Mouse (Mus musculus) liver, adult 2 months (tissue): ENCODE results near the gene Hddc3. TPM values are rescaled to one million over a fixed set of nuclear protein-coding genes. Genes with fewer than 3 reads are reported as not detected.
A peak's percentile ranks its signal among the peaks of the same experiment; 100 is the strongest.
"Not testable (repeated sequence)": the region's sequence is repeated elsewhere in the genome, so short reads cannot be mapped to it uniquely, and the experiment has no call there.

Experiments used
- DNase-seq: peaks from one replicate; pipeline ENCODE4 v3.0.0-alpha.2; 2011; ENCODE audit warnings: low read depth, low spot score; ENCODE audit errors: extremely low read depth
- H3K27ac ChIP-seq: fragments of 200-500 bp; replicated peaks from 2 replicates; pipeline ENCODE4 v1.5.1; 2012; ENCODE audit warnings: low read depth, mild to moderate bottlenecking, control low read depth, inconsistent platforms, low read length; ENCODE audit not compliant: insufficient read depth
- H3K27me3 ChIP-seq: fragments of 200-500 bp; 2 replicates; pipeline ENCODE4 v1.6.1; 2012; ENCODE audit warnings: mild to moderate bottlenecking, moderate library complexity, low read length, inconsistent platforms; ENCODE audit not compliant: control insufficient read depth, insufficient read depth
- H3K36me3 ChIP-seq: fragments of 200-500 bp; 2 replicates; pipeline ENCODE4 v1.6.1; 2012; ENCODE audit warnings: low read length, inconsistent platforms; ENCODE audit not compliant: control insufficient read depth, insufficient read depth
- H3K4me1 ChIP-seq: fragments of 200-500 bp; 2 replicates; pipeline ENCODE4 v1.6.1; 2011; ENCODE audit warnings: low read length; ENCODE audit not compliant: control insufficient read depth, insufficient read depth
- H3K4me3 ChIP-seq: fragments of 200-500 bp; 2 replicates; pipeline ENCODE4 v1.5.1; 2011; ENCODE audit warnings: low read depth, mild to moderate bottlenecking, control low read depth, low read length, moderate library complexity; ENCODE audit not compliant: insufficient read depth
- H3K79me2 ChIP-seq: fragments of 200-500 bp; 2 replicates; pipeline ENCODE4 v1.6.1; 2012; ENCODE audit warnings: inconsistent platforms, mild to moderate bottlenecking, low read length, moderate library complexity; ENCODE audit not compliant: control insufficient read depth, insufficient read depth
- H3K9ac ChIP-seq: fragments of 200-500 bp; 2 replicates; pipeline ENCODE4 v1.6.1; 2012; ENCODE audit warnings: low read depth, mild to moderate bottlenecking, control low read depth, inconsistent platforms, low read length
- CTCF ChIP-seq: fragments of 200-500 bp; IDR thresholded peaks from 2 replicates; pipeline ENCODE4 v1.5.1; 2011; ENCODE audit warnings: low read depth, low read length, control low read depth
- POLR2A ChIP-seq: fragments of 200-500 bp; IDR thresholded peaks from 2 replicates; pipeline ENCODE4 v1.6.1; 2011; ENCODE audit warnings: low read length, control low read depth; ENCODE audit not compliant: insufficient read depth; ENCODE audit errors: extremely low read depth
- WGBS: fragments of 180-500 bp; shearing (Covaris S2); methylation state at CpG from one replicate; pipeline ENCODE4 v1.1.7; 2018; 5-methylcytosine and 5-hydroxymethylcytosine counted together
- polyA plus RNA-seq: library from polyadenylated mRNA; depleted of rRNA; stranded (reverse); fragments of >200 nt; gene quantifications from 2 replicates; pipeline ENCODE4 v1.2.3, GENCODE M21; 2012
- total RNA-seq: library from RNA; depleted of rRNA; stranded (reverse); fragments of >200 nt; gene quantifications from 2 replicates; pipeline ENCODE4 v1.2.3, GENCODE M21; 2014

The Hddc3 gene
- total and polyA plus RNA-seq, 2 experiments: 8.7 to 28.3 TPM

DNA sequence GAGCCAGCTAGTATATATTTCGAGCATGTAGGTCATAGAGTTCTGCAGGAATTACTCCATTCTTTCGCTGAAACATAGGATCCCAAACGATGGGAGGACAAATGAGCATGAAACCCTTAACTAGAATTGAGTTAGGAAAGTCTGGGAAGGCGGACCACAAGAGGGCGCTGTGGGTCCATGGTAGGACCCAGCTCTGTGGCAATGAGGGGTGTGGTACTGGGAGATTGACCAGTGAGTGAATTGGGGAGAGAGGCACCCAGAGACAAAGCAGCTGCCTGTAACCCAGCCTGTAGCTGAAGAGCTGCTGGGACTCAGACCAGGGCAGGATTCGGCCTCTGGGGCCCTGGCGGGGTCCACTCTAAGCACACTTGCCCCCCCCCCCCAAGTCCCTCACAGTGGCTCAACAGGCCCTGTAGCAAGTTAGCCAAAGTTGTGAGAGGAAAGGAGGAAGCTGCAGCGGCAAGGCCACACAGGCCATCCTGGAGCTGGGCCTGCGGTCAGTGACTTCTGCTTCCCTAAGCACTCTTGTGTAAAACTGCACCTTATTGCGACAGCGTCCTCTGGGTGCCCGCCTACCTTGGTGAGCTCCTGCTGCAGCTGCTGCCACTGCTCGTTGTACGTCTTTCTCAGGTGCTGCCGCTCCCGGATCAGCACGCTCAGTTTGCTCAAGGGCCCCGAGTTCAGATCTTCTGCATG lies 43.5 kb downstream of the Hddc3 start:
- peaks cover 2% of the 10 kb centered on the region; the same call in 1 of the 2 replicates for H3K36me3 ChIP-seq
- H3K9ac ChIP-seq: peak overlapping the region; percentile 38
- peak; percentile 96 for DNase-seq
- WGBS: 2% methylated on average over 18 of the region's 18 CpGs
- H3K27me3 ChIP-seq: no peaks in the 10 kb centered on the region
- peaks cover 3% of the 10 kb centered on the region; the same call in 1 of the 2 replicates for H3K4me1 ChIP-seq
- H3K79me2 ChIP-seq: no peaks in the 10 kb centered on the region
- peak overlapping the region; percentile 60 for H3K4me3 ChIP-seq
- peak overlapping the region; percentile 70 for H3K27ac ChIP-seq
- 0 out of 2 replicates have a peak, but pooled peaks have one; percentile 16 for TF ChIP-seq POLR2A
- TF ChIP-seq CTCF: peak; percentile 97

GRCm38 (mm10) chr7:80387033-80387632 lies 44.2 kb downstream of the Hddc3 start:
- Histone ChIP-seq H3K27ac (peak overlapping the region; percentile 54), H3K36me3 (peaks cover 9% of the 10 kb centered on the region; the same call in 1 of the 2 replicates), H3K9ac (peak overlapping the region; percentile 78), H3K4me1 (peaks cover 3% of the 10 kb centered on the region; the same call in 1 of the 2 replicates), H3K27me3 (no peaks in the 10 kb centered on the region), H3K79me2 (no peaks in the 10 kb centered on the region), H3K4me3 (peak overlapping the region; percentile 60)
- no peak for TF ChIP-seq CTCF
- no peak for TF ChIP-seq POLR2A
- DNase-seq: peak; percentile 67
- 18% methylated on average over 17 of the region's 17 CpGs for WGBS

DNA sequence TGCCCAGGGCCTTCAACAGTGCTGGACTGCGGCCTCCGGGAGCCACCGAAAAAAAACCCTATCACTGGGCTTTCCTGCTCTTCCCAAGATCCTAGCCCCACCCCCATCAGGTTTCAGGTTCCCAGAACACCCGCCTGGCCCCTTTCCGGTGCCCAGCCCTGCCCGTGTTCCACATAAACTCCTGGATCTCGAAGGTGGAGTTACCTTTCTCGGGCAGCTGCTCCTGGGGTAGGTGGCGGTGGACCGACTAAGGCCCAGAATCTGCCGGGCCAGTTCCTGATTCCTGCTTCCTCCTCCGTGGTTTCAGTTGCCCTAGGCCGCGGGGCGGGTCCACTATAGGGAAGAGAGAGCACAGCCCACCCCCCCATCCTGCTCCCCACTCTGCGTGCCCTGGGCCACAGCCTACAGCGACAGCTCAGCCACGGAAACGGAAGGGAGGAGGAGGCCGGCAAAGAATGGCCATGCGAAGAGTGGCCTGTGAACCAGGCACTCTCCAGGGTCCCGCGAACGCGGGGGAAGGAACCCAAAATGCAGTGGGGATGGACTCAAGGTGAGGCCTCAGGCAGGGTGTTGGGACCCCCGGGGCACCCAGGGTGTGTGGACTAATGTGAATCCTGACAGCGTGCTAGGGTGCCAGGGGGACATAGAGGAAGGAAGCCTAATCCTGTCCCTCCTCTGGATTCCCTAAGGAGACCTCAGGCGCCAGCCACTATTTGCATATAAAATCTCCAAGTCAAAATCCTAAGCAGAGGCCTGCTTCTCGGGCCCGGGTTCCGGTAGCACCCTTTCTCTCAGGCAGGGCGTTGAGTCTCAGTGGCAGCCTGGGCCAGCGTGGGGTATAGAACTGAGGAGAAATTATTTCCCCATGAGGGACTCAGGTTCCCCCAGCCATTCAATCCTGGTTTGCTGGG lies 45.0 kb downstream of the Hddc3 start, which contains the start of gene Fes:
Gene Fes (minus strand): TSS at position 314 of the 911 bp plus-strand sequence.
- H3K36me3 ChIP-seq: peaks cover 11% of the 10 kb centered on the region; the same call in 1 of the 2 replicates
- WGBS: 26% methylated on average over 33 of the region's 33 CpGs
- peak within 1 kb of the TSS; percentile 54 for H3K27ac ChIP-seq
- no peaks in the 10 kb centered on the region for H3K27me3 ChIP-seq
- H3K4me1 ChIP-seq: peaks cover 3% of the 10 kb centered on the region; the same call in 1 of the 2 replicates
- H3K9ac ChIP-seq: peak within 1 kb of the TSS; percentile 78
- no peaks in the 10 kb centered on the region for H3K79me2 ChIP-seq
- H3K4me3 ChIP-seq: peak within 1 kb of the TSS; percentile 60
- TF ChIP-seq CTCF (no peak), POLR2A (0 out of 2 replicates have a peak, but pooled peaks have one; percentile 21)
- peak; percentile 45 for DNase-seq

- 94% methylated on average over 15 of the region's 15 CpGs for WGBS
- Histone ChIP-seq H3K9ac (no peak overlapping the region), H3K79me2 (peaks cover 3% of the 10 kb centered on the region; the same call in 1 of the 2 replicates), H3K4me3 (no peak overlapping the region), H3K4me1 (no peaks in the 10 kb centered on the region; the same call in 1 of the 2 replicates), H3K27ac (no peak overlapping the region), H3K27me3 (no peaks in the 10 kb centered on the region), H3K36me3 (peaks cover 45% of the 10 kb centered on the region)
- no peak for DNase-seq
- TF ChIP-seq POLR2A (no peak), CTCF (no peak)
Measured at GRCm38 (mm10) chr7:80392119-80392518, 49.2 kb downstream of the Hddc3 start.

- no peak overlapping the region for H3K4me3 ChIP-seq
- H3K9ac ChIP-seq: no peak overlapping the region
- peaks cover 19% of the 10 kb centered on the region for H3K79me2 ChIP-seq
- no peak for DNase-seq
- H3K4me1 ChIP-seq: peaks cover 12% of the 10 kb centered on the region
- 93% methylated on average over 4 of the region's 4 CpGs for WGBS
- H3K27ac ChIP-seq: no peak overlapping the region
- no peak for TF ChIP-seq CTCF
- no peak for TF ChIP-seq POLR2A
- H3K36me3 ChIP-seq: peaks cover 56% of the 10 kb centered on the region
- H3K27me3 ChIP-seq: no peaks in the 10 kb centered on the region
Measured at GRCm38 (mm10) chr7:80394600-80394999, 51.7 kb downstream of the Hddc3 start.

DNA sequence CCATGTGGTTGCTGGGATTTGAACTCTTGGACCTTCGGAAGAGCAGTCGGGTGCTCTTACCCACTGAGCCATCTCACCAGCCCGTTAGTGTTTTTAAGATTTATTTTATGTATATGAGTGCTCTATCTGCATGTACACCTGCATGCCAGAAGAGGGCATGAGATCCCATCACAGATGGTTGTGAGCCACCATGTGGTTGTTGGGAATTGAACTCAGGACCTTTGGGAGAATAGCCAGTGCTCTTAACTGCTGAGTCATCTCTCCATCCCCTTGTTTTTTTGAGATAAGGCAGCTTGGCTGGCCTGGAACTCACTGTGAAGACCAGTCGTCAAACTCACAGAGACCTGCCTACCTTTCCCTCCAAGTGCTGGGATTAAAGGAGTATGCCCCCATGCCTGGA lies 53.5 kb downstream of the Hddc3 start:
- H3K79me2 ChIP-seq: peaks cover 19% of the 10 kb centered on the region
- H3K36me3 ChIP-seq: peaks cover 54% of the 10 kb centered on the region
- 58% methylated on average over 4 of the region's 4 CpGs for WGBS
- DNase-seq: peak; percentile 68
- peaks cover 14% of the 10 kb centered on the region for H3K4me1 ChIP-seq
- H3K27me3 ChIP-seq, H3K4me3 ChIP-seq, H3K9ac ChIP-seq: not testable (repeated sequence)
- H3K27ac ChIP-seq: peak overlapping the region; percentile 6; the same call in 1 of the 2 replicates
